Mouse (Mus musculus): ENCODE measurements around the gene Emd. TPM values are rescaled to one million over a fixed set of nuclear protein-coding genes. Genes with fewer than 3 reads are reported as not detected.

Gene Emd
- polyA plus RNA-seq, 1 experiment from 2014 or later: 13.1 TPM

Small RNAs within 50 kb of the gene (microRNA-seq; reads per million reads assigned to microRNA genes)
- gene Mir7091: 0.83 reads per million

Other genes starting within 250 kb of the Emd start
- gene Irak1, start 230.8 kb upstream of the Emd start, polyA plus RNA-seq (2015; fragmentation: Nextera tagmentation; extraction: Ambion mirVana): 38.4 and 48.5 TPM in 2 replicates
- gene Opn1mw, start 127.2 kb upstream of the Emd start, polyA plus RNA-seq (2015; fragmentation: Nextera tagmentation; extraction: Ambion mirVana): not detected in 2 replicates
- gene Mecp2, start 119.3 kb upstream of the Emd start, polyA plus RNA-seq (2015; fragmentation: Nextera tagmentation; extraction: Ambion mirVana): 9.9 and 10.8 TPM in 2 replicates
- gene Tex28, start 86.8 kb upstream of the Emd start, polyA plus RNA-seq (2015; fragmentation: Nextera tagmentation; extraction: Ambion mirVana): not detected in 2 replicates
- gene Tktl1, start 77.4 kb upstream of the Emd start, polyA plus RNA-seq (2015; fragmentation: Nextera tagmentation; extraction: Ambion mirVana): 0.14 TPM in 1 of 2 replicates, not detected in the other
- 77.4 and 103 TPM in 2 replicates for gene Flna, start 4.9 kb upstream of the Emd start, polyA plus RNA-seq (2015; fragmentation: Nextera tagmentation; extraction: Ambion mirVana)
- gene Rpl10, start 16.1 kb downstream of the Emd start, polyA plus RNA-seq (2015; fragmentation: Nextera tagmentation; extraction: Ambion mirVana): 342 and 444 TPM in 2 replicates
- gene Taz, start 27.2 kb downstream of the Emd start, polyA plus RNA-seq (2015; fragmentation: Nextera tagmentation; extraction: Ambion mirVana): 78.4 and 79.0 TPM in 2 replicates
- 4.4 and 4.7 TPM in 2 replicates for gene Dnase1l1, start 27.6 kb downstream of the Emd start, polyA plus RNA-seq (2015; fragmentation: Nextera tagmentation; extraction: Ambion mirVana)
- gene Atp6ap1, start 42.4 kb downstream of the Emd start, polyA plus RNA-seq (2015; fragmentation: Nextera tagmentation; extraction: Ambion mirVana): 331 and 347 TPM in 2 replicates
- 978 and 991 TPM in 2 replicates for gene Gdi1, start 50.3 kb downstream of the Emd start, polyA plus RNA-seq (2015; fragmentation: Nextera tagmentation; extraction: Ambion mirVana)
- gene Fam50a, start 58.3 kb downstream of the Emd start, polyA plus RNA-seq (2015; fragmentation: Nextera tagmentation; extraction: Ambion mirVana): 61.5 and 61.7 TPM in 2 replicates
- gene Plxna3, start 74.4 kb downstream of the Emd start, polyA plus RNA-seq (2015; fragmentation: Nextera tagmentation; extraction: Ambion mirVana): 38.2 and 49.4 TPM in 2 replicates
- 69.7 and 78.4 TPM in 2 replicates for gene Lage3, start 98.9 kb downstream of the Emd start, polyA plus RNA-seq (2015; fragmentation: Nextera tagmentation; extraction: Ambion mirVana)
- gene Ubl4a, start 118.5 kb downstream of the Emd start, polyA plus RNA-seq (2015; fragmentation: Nextera tagmentation; extraction: Ambion mirVana): 72.9 and 74.6 TPM in 2 replicates
- gene Slc10a3, start 118.7 kb downstream of the Emd start, polyA plus RNA-seq (2015; fragmentation: Nextera tagmentation; extraction: Ambion mirVana): 7.5 and 8.2 TPM in 2 replicates
- gene Fam3a, start 138.6 kb downstream of the Emd start, polyA plus RNA-seq (2015; fragmentation: Nextera tagmentation; extraction: Ambion mirVana): 35.5 and 37.9 TPM in 2 replicates
- gene Ikbkg, start 138.6 kb downstream of the Emd start, polyA plus RNA-seq (2015; fragmentation: Nextera tagmentation; extraction: Ambion mirVana): 14.3 and 17.1 TPM in 2 replicates
- gene G6pdx, start 174.5 kb downstream of the Emd start, polyA plus RNA-seq (2015; fragmentation: Nextera tagmentation; extraction: Ambion mirVana): 46.0 and 50.8 TPM in 2 replicates
- gene Gm6880, start 226.7 kb downstream of the Emd start, polyA plus RNA-seq (2015; fragmentation: Nextera tagmentation; extraction: Ambion mirVana): not detected in 2 replicates

Data from hindbrain, embryonic 16.5 days (tissue).